8 mouse cellular contexts compared by ENCODE assay signal in the genomic region with DNA sequence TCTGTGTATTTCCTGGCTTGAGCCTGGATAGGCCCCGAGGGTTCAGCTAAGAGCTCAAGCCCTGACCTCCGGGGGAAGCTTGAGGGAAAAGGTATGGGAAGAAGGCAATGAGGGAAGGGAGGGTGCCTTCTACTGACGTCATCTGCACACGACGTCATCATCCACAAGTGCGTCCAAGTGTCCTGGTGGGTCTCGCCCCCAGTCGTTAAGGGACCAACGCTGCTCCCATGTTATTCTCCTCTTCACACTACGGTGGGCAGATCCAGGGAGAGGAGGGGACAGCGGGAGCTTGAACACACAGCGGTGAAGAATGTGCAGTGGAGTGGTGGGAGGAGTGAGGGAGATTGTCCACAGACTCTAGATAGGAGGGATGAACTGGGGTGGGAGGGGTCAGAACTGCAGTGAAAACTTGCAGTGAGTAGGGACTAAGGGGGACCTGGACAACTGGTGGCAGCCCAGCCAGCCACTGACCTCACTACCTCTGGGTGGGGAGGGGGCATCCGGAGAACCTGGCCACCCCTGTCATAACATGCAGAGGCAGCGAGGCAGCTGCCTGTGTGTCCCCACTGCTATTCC. TPM values are rescaled to one million over a fixed set of nuclear protein-coding genes. Genes with fewer than 3 reads are reported as not detected.
A peak's percentile ranks its signal among the peaks of the same experiment; 100 is the strongest.
DNase-seq lines count a peak whose midpoint lies in the region; ATAC-seq and TF ChIP-seq lines count a peak whose summit lies in the region.

No protein-coding gene starts in this region.

- H3K36me3 ChIP-seq in liver, adult 2 months (ENCODE audit: control insufficient read depth, insufficient read depth, low read length), result peaks cover 16% of the 10 kb centered on the region
- 0 out of 2 replicates have a peak, but pooled peaks cover under 1% of the 10 kb centered on the region for H3K36me3 ChIP-seq in forebrain, postnatal 0 days (ENCODE audit: insufficient read depth)
- H3K36me3 ChIP-seq in intestine, embryonic 15.5 days, result peaks cover 4% of the 10 kb centered on the region
- peaks cover 27% of the 10 kb centered on the region for H3K36me3 ChIP-seq in lung, embryonic 15.5 days
- no peaks in the 10 kb centered on the region for H3K36me3 ChIP-seq in stomach, embryonic 16.5 days (ENCODE audit: control insufficient read depth, insufficient read depth, low read length)
- no peaks in the 10 kb centered on the region for H3K36me3 ChIP-seq in thymus, adult 2 months (ENCODE audit: control insufficient read depth, insufficient read depth, low read length)

- H3K27ac ChIP-seq in liver, adult 2 months (replicated peaks; ENCODE audit: insufficient read depth, low read depth, low read length), result peak overlapping the region; percentile 92
- peak overlapping the region; percentile 62 for H3K27ac ChIP-seq in forebrain, postnatal 0 days (ENCODE audit: low read depth, low read length)
- H3K27ac ChIP-seq in intestine, embryonic 15.5 days, result peak overlapping the region; percentile 97
- H3K27ac ChIP-seq in lung, embryonic 15.5 days, result peak overlapping the region; percentile 98
- H3K27ac ChIP-seq in stomach, embryonic 16.5 days (ENCODE audit: low read length), result peak overlapping the region; percentile 98
- H3K27ac ChIP-seq in thymus, adult 2 months (ENCODE audit: control insufficient read depth, insufficient read depth, low read length), result no peak overlapping the region

- TF ChIP-seq POLR2A in liver, adult 2 months (IDR thresholded peaks at IDR 0.05; ENCODE audit: extremely low read depth, insufficient read depth, low read length), result no peak
- no peak for TF ChIP-seq POLR2A in thymus, adult 2 months (IDR thresholded peaks at IDR 0.05; ENCODE audit: control insufficient read depth, extremely low read depth, insufficient read depth, low read length, poor library complexity)

- H3K4me2 ChIP-seq in forebrain, postnatal 0 days (ENCODE audit: low read depth), result peak overlapping the region; percentile 23
- H3K4me2 ChIP-seq in intestine, embryonic 15.5 days (replicated peaks), result peak overlapping the region; percentile 91
- peak overlapping the region; percentile 83 for H3K4me2 ChIP-seq in lung, embryonic 15.5 days
- peak overlapping the region; percentile 69 for H3K4me2 ChIP-seq in stomach, embryonic 16.5 days (ENCODE audit: low read depth, low read length)

- H3K4me1 ChIP-seq in liver, adult 2 months (ENCODE audit: control insufficient read depth, insufficient read depth, low read length), result peaks cover 53% of the 10 kb centered on the region
- peaks cover 5% of the 10 kb centered on the region; the same call in 1 of the 2 replicates for H3K4me1 ChIP-seq in forebrain, postnatal 0 days (ENCODE audit: insufficient read depth)
- peaks cover 74% of the 10 kb centered on the region for H3K4me1 ChIP-seq in intestine, embryonic 15.5 days (replicated peaks)
- H3K4me1 ChIP-seq in lung, embryonic 15.5 days, result peaks cover 92% of the 10 kb centered on the region
- peaks cover 84% of the 10 kb centered on the region for H3K4me1 ChIP-seq in stomach, embryonic 16.5 days (ENCODE audit: control insufficient read depth, insufficient read depth, low read length)
- H3K4me1 ChIP-seq in thymus, adult 2 months (replicated peaks; ENCODE audit: control insufficient read depth, insufficient read depth, low read length), result peaks cover 25% of the 10 kb centered on the region

- H3K9me3 ChIP-seq in forebrain, postnatal 0 days (ENCODE audit: low read length), result no peaks in the 10 kb centered on the region
- H3K9me3 ChIP-seq in intestine, embryonic 15.5 days, result no peaks in the 10 kb centered on the region
- no peaks in the 10 kb centered on the region for H3K9me3 ChIP-seq in lung, embryonic 15.5 days
- H3K9me3 ChIP-seq in stomach, embryonic 16.5 days (replicated peaks; ENCODE audit: control insufficient read depth, low read length), result no peaks in the 10 kb centered on the region

- no peak for ATAC-seq in forebrain, postnatal 0 days
- no peak for ATAC-seq in intestine, embryonic 15.5 days
- peak; percentile 16; the same call in 1 of the 2 replicates for ATAC-seq in lung, embryonic 15.5 days (ENCODE audit: borderline replicate concordance, extremely low read depth, low FRiP score, low TSS enrichment)
- no peak for ATAC-seq in stomach, embryonic 16.5 days (ENCODE audit: insufficient read depth, low FRiP score)
- ATAC-seq in activated CD4-positive, CD25-positive, alpha-beta regulatory T cell, adult 4 months, result no peak

- peaks cover 5% of the 10 kb centered on the region; the same call in 1 of the 2 replicates for H3K79me2 ChIP-seq in liver, adult 2 months (ENCODE audit: control insufficient read depth, insufficient read depth, low read length)

- no peaks in the 10 kb centered on the region for H3K27me3 ChIP-seq in liver, adult 2 months (ENCODE audit: control insufficient read depth, insufficient read depth, low read length)
- peaks cover 7% of the 10 kb centered on the region for H3K27me3 ChIP-seq in forebrain, postnatal 0 days (ENCODE audit: insufficient read depth, low read length)
- no peaks in the 10 kb centered on the region for H3K27me3 ChIP-seq in intestine, embryonic 15.5 days (replicated peaks)
- no peaks in the 10 kb centered on the region for H3K27me3 ChIP-seq in lung, embryonic 15.5 days
- H3K27me3 ChIP-seq in stomach, embryonic 16.5 days (ENCODE audit: control insufficient read depth, insufficient read depth, low read length), result no peaks in the 10 kb centered on the region
- no peaks in the 10 kb centered on the region for H3K27me3 ChIP-seq in thymus, adult 2 months (ENCODE audit: control insufficient read depth, insufficient read depth, low read length)

- H3K9ac ChIP-seq in liver, adult 2 months (ENCODE audit: low read depth, low read length), result peak overlapping the region; percentile 77
- H3K9ac ChIP-seq in forebrain, postnatal 0 days, result no peak overlapping the region; the same call in 1 of the 2 replicates
- H3K9ac ChIP-seq in intestine, embryonic 15.5 days, result peak overlapping the region; percentile 65
- peak overlapping the region; percentile 62 for H3K9ac ChIP-seq in lung, embryonic 15.5 days
- peak overlapping the region; percentile 87 for H3K9ac ChIP-seq in stomach, embryonic 16.5 days (ENCODE audit: low read length)

- TF ChIP-seq CTCF in liver, adult 2 months (IDR thresholded peaks at IDR 0.05; ENCODE audit: low read depth, low read length), result no peak
- no peak for TF ChIP-seq CTCF in forebrain, postnatal 0 days (IDR thresholded peaks at IDR 0.05; ENCODE audit: low read depth)
- TF ChIP-seq CTCF in thymus, adult 2 months (IDR thresholded peaks at IDR 0.05; ENCODE audit: borderline replicate concordance, control insufficient read depth, extremely low read depth, insufficient read depth, low read length, poor library complexity), result no peak

- peak; percentile 65 for DNase-seq in liver, adult 2 months (ENCODE audit: extremely low read depth, low read depth, low spot score)
- no peak for DNase-seq in liver
- DNase-seq in forebrain, postnatal 0 days, result no peak
- DNase-seq in thymus, adult 2 months, result no peak

- WGBS in liver, adult 2 months, result 16% methylated on average over 14 of the region's 14 CpGs
- WGBS in forebrain, postnatal 0 days, result 9% methylated on average over 14 of the region's 14 CpGs
- 16% methylated on average over 14 of the region's 14 CpGs for WGBS in intestine, embryonic 15.5 days
- WGBS in lung, embryonic 15.5 days, result 3% methylated on average over 14 of the region's 14 CpGs
- WGBS in stomach, embryonic 16.5 days, result 10% methylated on average over 14 of the region's 14 CpGs
- WGBS in thymus, adult 2 months, result 90% methylated on average over 14 of the region's 14 CpGs

- peak overlapping the region; percentile 65 for H3K4me3 ChIP-seq in liver, adult 2 months (ENCODE audit: insufficient read depth, low read depth, low read length)
- H3K4me3 ChIP-seq in forebrain, postnatal 0 days (ENCODE audit: low read depth, low read length), result 0 out of 2 replicates have a peak overlapping the region, but pooled peaks have one; percentile 5
- H3K4me3 ChIP-seq in intestine, embryonic 15.5 days (replicated peaks), result peak overlapping the region; percentile 66
- H3K4me3 ChIP-seq in lung, embryonic 15.5 days, result peak overlapping the region; percentile 54
- H3K4me3 ChIP-seq in stomach, embryonic 16.5 days (replicated peaks; ENCODE audit: low read length), result peak overlapping the region; percentile 64
- no peak overlapping the region for H3K4me3 ChIP-seq in thymus, adult 2 months (ENCODE audit: control insufficient read depth, insufficient read depth, low read length)

RNA-seq across cellular contexts. Expression of a gene that starts 3.2 kb away (rescaled TPM):
- total RNA-seq in liver, adult 2 months (2014; rRNA removed), result 21.8 and 36.5 TPM in 2 replicates
- polyA plus RNA-seq in liver, adult 2 months (2012; rRNA removed), result 30.9 and 35.9 TPM in 2 replicates
- 7.0 and 8.4 TPM in 2 replicates for total RNA-seq in forebrain, postnatal 0 days (2014; rRNA removed)
- 2.8 and 5.0 TPM in 2 replicates for polyA plus RNA-seq in forebrain, postnatal 0 days (2015; fragmentation: Nextera tagmentation; extraction: Ambion mirVana)
- 28.2 and 31.8 TPM in 2 replicates for polyA plus RNA-seq in intestine, embryonic 15.5 days (2015; fragmentation: Nextera tagmentation; extraction: Ambion mirVana)
- polyA plus RNA-seq in lung, embryonic 15.5 days (2015; fragmentation: Nextera tagmentation; extraction: Ambion mirVana), result 47.6 and 54.5 TPM in 2 replicates
- polyA plus RNA-seq in stomach, embryonic 16.5 days (2015; fragmentation: Nextera tagmentation; extraction: Ambion mirVana), result 41.2 and 43.0 TPM in 2 replicates
- 15.9 and 26.4 TPM in 2 replicates for polyA plus RNA-seq in thymus, adult 2 months (2012; rRNA removed)
- polyA plus RNA-seq in activated CD4-positive, CD25-positive, alpha-beta regulatory T cell, adult 4 months (2017; shearing (Covaris generic)), result 1 to 10 TPM; 1.5 to 2.9 TPM

RNA-seq across cellular contexts. Expression of a gene that starts 29.9 kb away (rescaled TPM):
- total RNA-seq in liver, adult 2 months (2014; rRNA removed), result 119 and 130 TPM in 2 replicates
- 70.5 and 73.8 TPM in 2 replicates for polyA plus RNA-seq in liver, adult 2 months (2012; rRNA removed)
- total RNA-seq in forebrain, postnatal 0 days (2014; rRNA removed), result 187 and 194 TPM in 2 replicates
- 69.7 and 72.8 TPM in 2 replicates for polyA plus RNA-seq in forebrain, postnatal 0 days (2015; fragmentation: Nextera tagmentation; extraction: Ambion mirVana)
- 122 and 124 TPM in 2 replicates for polyA plus RNA-seq in intestine, embryonic 15.5 days (2015; fragmentation: Nextera tagmentation; extraction: Ambion mirVana)
- polyA plus RNA-seq in lung, embryonic 15.5 days (2015; fragmentation: Nextera tagmentation; extraction: Ambion mirVana), result 118 and 121 TPM in 2 replicates
- polyA plus RNA-seq in stomach, embryonic 16.5 days (2015; fragmentation: Nextera tagmentation; extraction: Ambion mirVana), result 108 and 122 TPM in 2 replicates
- polyA plus RNA-seq in thymus, adult 2 months (2012; rRNA removed), result 99.3 and 108 TPM in 2 replicates
- polyA plus RNA-seq in activated CD4-positive, CD25-positive, alpha-beta regulatory T cell, adult 4 months (2017; shearing (Covaris generic)), result 100 to 1,000 TPM in 1 of 2 experiments, 10 to 100 TPM in 1; 87.7 to 132 TPM

RNA-seq across cellular contexts. Expression of a gene that starts 32.6 kb away (rescaled TPM):
- 9.2 and 12.1 TPM in 2 replicates for total RNA-seq in liver, adult 2 months (2014; rRNA removed)
- polyA plus RNA-seq in liver, adult 2 months (2012; rRNA removed), result 20.7 and 22.6 TPM in 2 replicates
- total RNA-seq in forebrain, postnatal 0 days (2014; rRNA removed), result 90.6 and 110 TPM in 2 replicates
- polyA plus RNA-seq in forebrain, postnatal 0 days (2015; fragmentation: Nextera tagmentation; extraction: Ambion mirVana), result 76.5 and 95.6 TPM in 2 replicates
- polyA plus RNA-seq in intestine, embryonic 15.5 days (2015; fragmentation: Nextera tagmentation; extraction: Ambion mirVana), result 20.7 and 24.3 TPM in 2 replicates
- 18.8 and 20.5 TPM in 2 replicates for polyA plus RNA-seq in lung, embryonic 15.5 days (2015; fragmentation: Nextera tagmentation; extraction: Ambion mirVana)
- 29.2 and 35.0 TPM in 2 replicates for polyA plus RNA-seq in stomach, embryonic 16.5 days (2015; fragmentation: Nextera tagmentation; extraction: Ambion mirVana)
- 40.8 and 43.1 TPM in 2 replicates for polyA plus RNA-seq in thymus, adult 2 months (2012; rRNA removed)
- polyA plus RNA-seq in activated CD4-positive, CD25-positive, alpha-beta regulatory T cell, adult 4 months (2017; shearing (Covaris generic)), result 10 to 100 TPM; 19.5 to 42.0 TPM

RNA-seq across cellular contexts. Expression of a gene that starts 40.7 kb away (rescaled TPM):
- total RNA-seq in liver, adult 2 months (2014; rRNA removed), result 1.0 and 1.8 TPM in 2 replicates
- 2.3 and 4.5 TPM in 2 replicates for polyA plus RNA-seq in liver, adult 2 months (2012; rRNA removed)
- 11.4 and 12.2 TPM in 2 replicates for total RNA-seq in forebrain, postnatal 0 days (2014; rRNA removed)
- 8.1 and 10.3 TPM in 2 replicates for polyA plus RNA-seq in forebrain, postnatal 0 days (2015; fragmentation: Nextera tagmentation; extraction: Ambion mirVana)
- polyA plus RNA-seq in intestine, embryonic 15.5 days (2015; fragmentation: Nextera tagmentation; extraction: Ambion mirVana), result 10.9 and 12.7 TPM in 2 replicates
- 12.3 and 16.8 TPM in 2 replicates for polyA plus RNA-seq in lung, embryonic 15.5 days (2015; fragmentation: Nextera tagmentation; extraction: Ambion mirVana)
- polyA plus RNA-seq in stomach, embryonic 16.5 days (2015; fragmentation: Nextera tagmentation; extraction: Ambion mirVana), result 18.5 and 21.2 TPM in 2 replicates
- polyA plus RNA-seq in thymus, adult 2 months (2012; rRNA removed), result 17.8 and 30.2 TPM in 2 replicates
- polyA plus RNA-seq in activated CD4-positive, CD25-positive, alpha-beta regulatory T cell, adult 4 months (2017; shearing (Covaris generic)), result under 1 TPM in 1 of 2 experiments, not detected in 1; 0.81 TPM

RNA-seq across cellular contexts. Expression of a gene that starts 46.9 kb away (rescaled TPM):
- 27.5 and 36.5 TPM in 2 replicates for total RNA-seq in liver, adult 2 months (2014; rRNA removed)
- polyA plus RNA-seq in liver, adult 2 months (2012; rRNA removed), result 54.9 and 80.8 TPM in 2 replicates
- 0.10 TPM in 1 of 2 replicates, not detected in the other for total RNA-seq in forebrain, postnatal 0 days (2014; rRNA removed)
- 0.12 TPM in 1 of 2 replicates, not detected in the other for polyA plus RNA-seq in forebrain, postnatal 0 days (2015; fragmentation: Nextera tagmentation; extraction: Ambion mirVana)
- 12.0 and 14.3 TPM in 2 replicates for polyA plus RNA-seq in intestine, embryonic 15.5 days (2015; fragmentation: Nextera tagmentation; extraction: Ambion mirVana)
- polyA plus RNA-seq in lung, embryonic 15.5 days (2015; fragmentation: Nextera tagmentation; extraction: Ambion mirVana), result 0.20 and 0.34 TPM in 2 replicates
- polyA plus RNA-seq in stomach, embryonic 16.5 days (2015; fragmentation: Nextera tagmentation; extraction: Ambion mirVana), result 5.4 and 6.2 TPM in 2 replicates
- polyA plus RNA-seq in thymus, adult 2 months (2012; rRNA removed), result 3.8 and 4.1 TPM in 2 replicates
- 1 to 10 TPM; 1.2 to 1.5 TPM for polyA plus RNA-seq in activated CD4-positive, CD25-positive, alpha-beta regulatory T cell, adult 4 months (2017; shearing (Covaris generic))

Comparison
In these comparisons a context has a peak if more than half of its experiments do, and no peak if none do; other contexts are left out.
1. H3K4me2 ChIP-seq: peak in every context shown above with its lines; median percentile 91 in intestine, embryonic 15.5 days; 83 in lung, embryonic 15.5 days; 69 in stomach, embryonic 16.5 days; 23 in forebrain, postnatal 0 days.